22 mouse cellular contexts compared by ENCODE assay signal in genomic region chr14:24874426-24875155, GRCm38 (mm10).
A peak's percentile ranks its signal among the peaks of the same experiment; 100 is the strongest.
DNase-seq lines count a peak whose midpoint lies in the region; ATAC-seq and TF ChIP-seq lines count a peak whose summit lies in the region.
"Had no signal": no experiment of that assay in that cellular context is flagged by ENCODE, and none has a peak within 500 bp of the region (broad histone marks: within the 10 kb centered on the region; RNA-seq: fewer than 3 reads in every experiment).

No protein-coding gene starts in this region.

- H3K4me1 ChIP-seq in neural tube, embryonic 12.5 days, result peaks cover 18% of the 10 kb centered on the region; the same call in 1 of the 2 replicates
- H3K4me1 ChIP-seq in forebrain, postnatal 0 days (ENCODE audit: insufficient read depth), result peaks cover 19% of the 10 kb centered on the region; the same call in 1 of the 2 replicates
- peaks cover 5% of the 10 kb centered on the region; the same call in 1 of the 2 replicates for H3K4me1 ChIP-seq in midbrain, embryonic 11.5 days (ENCODE audit: control insufficient read depth, insufficient read depth, low read length)
- peaks cover 19% of the 10 kb centered on the region for H3K4me1 ChIP-seq in neural tube, embryonic 15.5 days
- no peaks in the 10 kb centered on the region for H3K4me1 ChIP-seq in intestine, postnatal 0 days (replicated peaks; ENCODE audit: control insufficient read depth, insufficient read depth, low read length)
- H3K4me1 ChIP-seq: liver, embryonic 12.5 days; lung, embryonic 15.5 days had no signal

- H3K27me3 ChIP-seq in neural tube, embryonic 12.5 days (replicated peaks), result no peaks in the 10 kb centered on the region
- no peaks in the 10 kb centered on the region for H3K27me3 ChIP-seq in forebrain, postnatal 0 days (ENCODE audit: insufficient read depth, low read length)
- no peaks in the 10 kb centered on the region for H3K27me3 ChIP-seq in midbrain, embryonic 11.5 days (ENCODE audit: control insufficient read depth, insufficient read depth, low read length)
- H3K27me3 ChIP-seq in neural tube, embryonic 15.5 days (replicated peaks), result no peaks in the 10 kb centered on the region
- H3K27me3 ChIP-seq in intestine, postnatal 0 days (replicated peaks; ENCODE audit: control insufficient read depth, insufficient read depth, low read length), result no peaks in the 10 kb centered on the region
- H3K27me3 ChIP-seq: liver, embryonic 12.5 days; lung, embryonic 15.5 days; Patski had no signal

- ATAC-seq in neural tube, embryonic 12.5 days (ENCODE audit: low FRiP score, low read depth), result no peak
- ATAC-seq in forebrain, postnatal 0 days, result no peak
- ATAC-seq in midbrain, embryonic 11.5 days (ENCODE audit: low FRiP score), result no peak
- ATAC-seq in neural tube, embryonic 15.5 days (ENCODE audit: low FRiP score), result no peak
- no peak for ATAC-seq in intestine, postnatal 0 days
- ATAC-seq: activated CD4-positive, CD25-positive, alpha-beta regulatory T cell, adult 4 months; liver, embryonic 12.5 days; Patski had no signal

- no peaks in the 10 kb centered on the region for H3K9me3 ChIP-seq in neural tube, embryonic 12.5 days
- H3K9me3 ChIP-seq in forebrain, postnatal 0 days (ENCODE audit: low read length), result no peaks in the 10 kb centered on the region
- H3K9me3 ChIP-seq in midbrain, embryonic 11.5 days (ENCODE audit: control insufficient read depth, low read length), result no peaks in the 10 kb centered on the region
- H3K9me3 ChIP-seq in neural tube, embryonic 15.5 days (replicated peaks), result no peaks in the 10 kb centered on the region
- no peaks in the 10 kb centered on the region for H3K9me3 ChIP-seq in intestine, postnatal 0 days (ENCODE audit: control insufficient read depth)
- H3K9me3 ChIP-seq: limb, embryonic 10.5 days; liver, embryonic 12.5 days; lung, embryonic 15.5 days had no signal

- no peak for DNase-seq in neural tube, embryonic 10.5 days (ENCODE audit: extremely low spot score, low spot score)
- no peak for DNase-seq in forebrain, postnatal 0 days
- DNase-seq in midbrain, embryonic 11.5 days (ENCODE audit: low spot score, missing footprints), result peak; percentile 65
- DNase-seq in spleen, postnatal 10 days (ENCODE audit: low spot score in 2 of 2), result no peak
- DNase-seq in natural killer cell, adult 2 months (ENCODE audit: low spot score in 2 of 2), result no peak
- DNase-seq: adrenal gland, postnatal 14 days; cerebellum, adult 8-10 months; gastrocnemius, adult 2 months; kidney, adult 2 months; kidney, postnatal 4 days; layer of hippocampus, postnatal 36 days; right cerebral cortex, adult 18-20 months; thymus, postnatal 14 days had no signal

- H3K9ac ChIP-seq in neural tube, embryonic 12.5 days, result peak overlapping the region; percentile 3; the same call in 1 of the 2 replicates
- H3K9ac ChIP-seq in forebrain, postnatal 0 days, result no peak overlapping the region
- no peak overlapping the region for H3K9ac ChIP-seq in midbrain, embryonic 11.5 days (ENCODE audit: low read length)
- no peak overlapping the region for H3K9ac ChIP-seq in neural tube, embryonic 15.5 days (replicated peaks)
- no peak overlapping the region for H3K9ac ChIP-seq in intestine, postnatal 0 days (ENCODE audit: low read depth, low read length)
- H3K9ac ChIP-seq: liver, embryonic 12.5 days; lung, embryonic 15.5 days had no signal

- no peak overlapping the region for H3K4me2 ChIP-seq in neural tube, embryonic 12.5 days (replicated peaks)
- no peak overlapping the region for H3K4me2 ChIP-seq in forebrain, postnatal 0 days (ENCODE audit: low read depth)
- no peak overlapping the region for H3K4me2 ChIP-seq in midbrain, embryonic 11.5 days
- no peak overlapping the region for H3K4me2 ChIP-seq in neural tube, embryonic 15.5 days
- no peak overlapping the region for H3K4me2 ChIP-seq in intestine, postnatal 0 days (replicated peaks; ENCODE audit: low read depth)
- H3K4me2 ChIP-seq: liver, embryonic 12.5 days; lung, embryonic 15.5 days had no signal

- no peaks in the 10 kb centered on the region for H3K36me3 ChIP-seq in neural tube, embryonic 12.5 days
- H3K36me3 ChIP-seq in forebrain, postnatal 0 days (ENCODE audit: insufficient read depth), result no peaks in the 10 kb centered on the region
- H3K36me3 ChIP-seq in midbrain, embryonic 11.5 days (ENCODE audit: control insufficient read depth, insufficient read depth, low read length), result no peaks in the 10 kb centered on the region
- no peaks in the 10 kb centered on the region for H3K36me3 ChIP-seq in neural tube, embryonic 15.5 days
- no peaks in the 10 kb centered on the region for H3K36me3 ChIP-seq in intestine, postnatal 0 days (ENCODE audit: control insufficient read depth, insufficient read depth)
- H3K36me3 ChIP-seq: limb, embryonic 10.5 days; liver, embryonic 12.5 days; lung, embryonic 15.5 days had no signal

- no peak for TF ChIP-seq CTCF in forebrain, postnatal 0 days (IDR thresholded peaks at IDR 0.05; ENCODE audit: low read depth)
- TF ChIP-seq CTCF in intestine, postnatal 0 days (IDR thresholded peaks at IDR 0.05; ENCODE audit: low read depth), result no peak

- no peak overlapping the region for H3K27ac ChIP-seq in neural tube, embryonic 12.5 days
- H3K27ac ChIP-seq in forebrain, postnatal 0 days (ENCODE audit: low read depth, low read length), result peak overlapping the region; percentile 67
- H3K27ac ChIP-seq in midbrain, embryonic 11.5 days (ENCODE audit: low read depth, low read length), result no peak overlapping the region
- peak overlapping the region; percentile 19 for H3K27ac ChIP-seq in neural tube, embryonic 15.5 days (replicated peaks)
- no peak overlapping the region for H3K27ac ChIP-seq in intestine, postnatal 0 days (ENCODE audit: low read depth, low read length)
- H3K27ac ChIP-seq: gastrocnemius, adult 2 months; limb, embryonic 10.5 days; liver, embryonic 12.5 days; lung, embryonic 15.5 days; macrophage had no signal

- 65% methylated on average over 12 of the region's 12 CpGs for WGBS in neural tube, embryonic 12.5 days
- WGBS in forebrain, postnatal 0 days, result 50% methylated on average over 12 of the region's 12 CpGs
- WGBS in midbrain, embryonic 11.5 days, result 58% methylated on average over 12 of the region's 12 CpGs
- 56% methylated on average over 12 of the region's 12 CpGs for WGBS in neural tube, embryonic 15.5 days
- 73% methylated on average over 12 of the region's 12 CpGs for WGBS in intestine, postnatal 0 days

- H3K4me3 ChIP-seq in neural tube, embryonic 12.5 days, result no peak overlapping the region
- H3K4me3 ChIP-seq in forebrain, postnatal 0 days (ENCODE audit: low read depth, low read length), result no peak overlapping the region
- H3K4me3 ChIP-seq in midbrain, embryonic 11.5 days (ENCODE audit: low read depth, low read length), result no peak overlapping the region
- H3K4me3 ChIP-seq in neural tube, embryonic 15.5 days (replicated peaks), result no peak overlapping the region
- no peak overlapping the region for H3K4me3 ChIP-seq in intestine, postnatal 0 days (ENCODE audit: low read depth, low read length)
- H3K4me3 ChIP-seq: gastrocnemius, adult 2 months; limb, embryonic 10.5 days; liver, embryonic 12.5 days; lung, embryonic 15.5 days had no signal

Comparison
In these comparisons a context has a peak if more than half of its experiments do, and no peak if none do; other contexts are left out.
1. H3K27ac ChIP-seq: peak in forebrain, postnatal 0 days (single experiment) and neural tube, embryonic 15.5 days (single experiment); none in neural tube, embryonic 12.5 days (single experiment), midbrain, embryonic 11.5 days (single experiment) and intestine, postnatal 0 days (single experiment).